Mouse (Mus musculus) kidney, adult 2 months (tissue): ENCODE measurements around the gene Tada2a. TPM values are rescaled to one million over a fixed set of nuclear protein-coding genes. Genes with fewer than 3 reads are reported as not detected.
A peak's percentile ranks its signal among the peaks of the same experiment; 100 is the strongest.

ENCODE experiments used
- DNase-seq: peaks from one replicate; pipeline ENCODE4 v3.0.0; 2021
- H3K27ac ChIP-seq: fragments of 200-500 bp; 2 replicates; pipeline ENCODE4 v1.5.1; 2012; ENCODE audit warnings: low read depth, low read length, control low read depth, inconsistent platforms; ENCODE audit not compliant: insufficient read depth
- H3K27me3 ChIP-seq: fragments of 200-500 bp; replicated peaks from 2 replicates; pipeline ENCODE4 v1.6.1; 2012; ENCODE audit warnings: mild to moderate bottlenecking, moderate library complexity, low read length, inconsistent platforms; ENCODE audit not compliant: control insufficient read depth, insufficient read depth
- H3K36me3 ChIP-seq: fragments of 200-500 bp; 2 replicates; pipeline ENCODE4 v1.6.1; 2012; ENCODE audit warnings: mild to moderate bottlenecking, moderate library complexity, low read length, inconsistent platforms; ENCODE audit not compliant: control insufficient read depth, insufficient read depth
- H3K4me1 ChIP-seq: fragments of 200-500 bp; 2 replicates; pipeline ENCODE4 v1.6.1; 2011; ENCODE audit warnings: low read length; ENCODE audit not compliant: control insufficient read depth, insufficient read depth
- H3K4me3 ChIP-seq: fragments of 200-500 bp; 2 replicates; pipeline ENCODE4 v1.5.1; 2011; ENCODE audit warnings: mild to moderate bottlenecking, low read depth, low read length, control low read depth; ENCODE audit not compliant: insufficient read depth
- CTCF ChIP-seq: fragments of 200-500 bp; conservative IDR thresholded peaks from 2 replicates; pipeline ENCODE4 v1.5.1; 2011; ENCODE audit warnings: low read depth, mild to moderate bottlenecking, control low read depth, low read length, moderate library complexity, mixed read lengths; ENCODE audit not compliant: insufficient read depth, insufficient read length
- POLR2A ChIP-seq: fragments of 200-500 bp; IDR thresholded peaks from one replicate; pipeline ENCODE4 v1.6.1; 2011; ENCODE audit warnings: low read depth, low read length, control low read depth
- WGBS: fragments of 180-500 bp; shearing (Covaris S2); methylation state at CpG from one replicate; pipeline ENCODE4 v1.1.7; 2018; 5-methylcytosine and 5-hydroxymethylcytosine counted together
- polyA plus RNA-seq: library from polyadenylated mRNA; depleted of rRNA; stranded (reverse); fragments of >200 nt; gene quantifications from 2 replicates; pipeline ENCODE4 v1.2.3, GENCODE M21; 2012

Gene Tada2a
- polyA plus RNA-seq, 1 experiment: 5.6 TPM

- no peak overlapping the region for H3K27ac ChIP-seq
- H3K36me3 ChIP-seq: no peaks in the 10 kb centered on the region
- DNase-seq: no peak
- WGBS: 93% methylated on average over 3 of the region's 3 CpGs
- no peak overlapping the region for H3K4me3 ChIP-seq
- H3K4me1 ChIP-seq: peaks cover 8% of the 10 kb centered on the region
- no peaks in the 10 kb centered on the region for H3K27me3 ChIP-seq
- TF ChIP-seq CTCF (no peak), POLR2A (no peak)
Observed at GRCm38 (mm10) chr11:84063631-84064209, 65.7 kb downstream of the Tada2a start.

- peak; percentile 29 for DNase-seq
- H3K4me1 ChIP-seq: peaks cover 5% of the 10 kb centered on the region
- TF ChIP-seq CTCF (no peak), POLR2A (no peak)
- no peaks in the 10 kb centered on the region for H3K27me3 ChIP-seq
- no peak overlapping the region for H3K27ac ChIP-seq
- no peak overlapping the region for H3K4me3 ChIP-seq
- no peaks in the 10 kb centered on the region for H3K36me3 ChIP-seq
- WGBS: 37% methylated on average over 2 of the region's 2 CpGs
Observed at GRCm38 (mm10) chr11:84062805-84063204, 66.6 kb downstream of the Tada2a start.

GRCm38 (mm10) chr11:84061881-84062280 is 67.5 kb downstream of the Tada2a start:
- Histone ChIP-seq H3K36me3 (no peaks in the 10 kb centered on the region), H3K4me3 (no peak overlapping the region), H3K27me3 (no peaks in the 10 kb centered on the region), H3K4me1 (peaks cover 5% of the 10 kb centered on the region), H3K27ac (no peak overlapping the region)
- WGBS: 91% methylated on average over 2 of the region's 2 CpGs
- DNase-seq: no peak
- TF ChIP-seq POLR2A: no peak
- no peak for TF ChIP-seq CTCF

GRCm38 (mm10) chr11:84060635-84061034 is 68.8 kb downstream of the Tada2a start:
- 75% methylated on average over 6 of the region's 6 CpGs for WGBS
- Histone ChIP-seq H3K27ac (no peak overlapping the region), H3K4me3 (no peak overlapping the region), H3K36me3 (no peaks in the 10 kb centered on the region), H3K4me1 (no peaks in the 10 kb centered on the region), H3K27me3 (no peaks in the 10 kb centered on the region)
- no peak for DNase-seq
- TF ChIP-seq CTCF (no peak), POLR2A (no peak)

GRCm38 (mm10) chr11:84059784-84060183 is 69.6 kb downstream of the Tada2a start:
- no peak overlapping the region for H3K27ac ChIP-seq
- no peak for DNase-seq
- no peaks in the 10 kb centered on the region for H3K36me3 ChIP-seq
- H3K27me3 ChIP-seq: no peaks in the 10 kb centered on the region
- TF ChIP-seq CTCF (no peak), POLR2A (no peak)
- WGBS: 95% methylated on average over 2 of the region's 2 CpGs
- no peaks in the 10 kb centered on the region for H3K4me1 ChIP-seq
- H3K4me3 ChIP-seq: no peak overlapping the region

- WGBS: 75% methylated on average over 2 of the region's 2 CpGs
- H3K27me3 ChIP-seq: no peaks in the 10 kb centered on the region
- H3K4me1 ChIP-seq: no peaks in the 10 kb centered on the region
- H3K36me3 ChIP-seq: no peaks in the 10 kb centered on the region
- no peak for TF ChIP-seq CTCF
- TF ChIP-seq POLR2A: no peak
- DNase-seq: no peak
- no peak overlapping the region for H3K27ac ChIP-seq
- no peak overlapping the region for H3K4me3 ChIP-seq
Observed at GRCm38 (mm10) chr11:84057418-84057817, 72.0 kb downstream of the Tada2a start.

GRCm38 (mm10) chr11:84053524-84054163 is 75.8 kb downstream of the Tada2a start:
- H3K4me3 ChIP-seq: no peak overlapping the region
- no peaks in the 10 kb centered on the region for H3K4me1 ChIP-seq
- WGBS: 65% methylated on average over 10 of the region's 10 CpGs
- TF ChIP-seq CTCF (no peak), POLR2A (no peak)
- no peaks in the 10 kb centered on the region for H3K36me3 ChIP-seq
- DNase-seq: peak; percentile 37
- no peaks in the 10 kb centered on the region for H3K27me3 ChIP-seq
- no peak overlapping the region for H3K27ac ChIP-seq
